Mouse (Mus musculus) frontal cortex, postnatal 14 days (tissue): ENCODE data around the gene Pde3a.

Experiments used
- DNase-seq, 2 experiments: peaks; one replicate each; pipeline ENCODE4 v3.0.0; 2022; ENCODE audit warnings: low spot score in 2 of 2

The Pde3a gene

GRCm38 (mm10) chr6:141248691-141249584 lies at the start of gene Pde3a:
TSS of gene Pde3a (plus strand) at chr6:141249269.
- DNase-seq = no peak

GRCm38 (mm10) chr6:141200173-141200615 lies 48.9 kb upstream of the Pde3a start:
- DNase-seq = no peak

- DNase-seq = no peak
Observed at GRCm38 (mm10) chr6:141207531-141207930, 41.5 kb upstream of the Pde3a start.

GRCm38 (mm10) chr6:141208283-141208872 lies 40.7 kb upstream of the Pde3a start:
- DNase-seq = no peak

- no peak for DNase-seq
Observed at GRCm38 (mm10) chr6:141210021-141210420, 39.0 kb upstream of the Pde3a start.

GRCm38 (mm10) chr6:141221081-141221480 lies 28.0 kb upstream of the Pde3a start:
- no peak for DNase-seq

GRCm38 (mm10) chr6:141226851-141227657 lies 22.0 kb upstream of the Pde3a start:
- DNase-seq = no peak

GRCm38 (mm10) chr6:141227658-141228005 lies 21.4 kb upstream of the Pde3a start:
- no peak for DNase-seq

- DNase-seq = no peak
Observed at GRCm38 (mm10) chr6:141232756-141233382, 16.2 kb upstream of the Pde3a start.

- DNase-seq = no peak
Observed at GRCm38 (mm10) chr6:141241809-141242208, 7.3 kb upstream of the Pde3a start.

GRCm38 (mm10) chr6:141245089-141245488 lies 4.0 kb upstream of the Pde3a start:
- no peak for DNase-seq

GRCm38 (mm10) chr6:141246391-141246790 lies 2.7 kb upstream of the Pde3a start:
- DNase-seq = no peak

GRCm38 (mm10) chr6:141248081-141248480 lies 988 bp upstream of the Pde3a start:
- DNase-seq = no peak

GRCm38 (mm10) chr6:141249585-141250295 lies 671 bp downstream of the Pde3a start:
- DNase-seq = peak; percentile 6 to 23

GRCm38 (mm10) chr6:141250296-141250629 lies 1.2 kb downstream of the Pde3a start:
- DNase-seq = no peak

- no peak for DNase-seq
Observed at GRCm38 (mm10) chr6:141250984-141251383, 1.9 kb downstream of the Pde3a start.

GRCm38 (mm10) chr6:141252520-141252919 lies 3.5 kb downstream of the Pde3a start:
- DNase-seq = no peak

- DNase-seq = no peak
Observed at GRCm38 (mm10) chr6:141254956-141255355, 5.9 kb downstream of the Pde3a start.

- DNase-seq = no peak
Observed at GRCm38 (mm10) chr6:141256896-141257295, 7.8 kb downstream of the Pde3a start.

- no peak for DNase-seq
Observed at GRCm38 (mm10) chr6:141257434-141258202, 8.5 kb downstream of the Pde3a start.

- DNase-seq = no peak
Observed at GRCm38 (mm10) chr6:141265257-141265656, 16.2 kb downstream of the Pde3a start.
